Mouse (Mus musculus): ENCODE results near the gene Ell2. TPM values are rescaled to one million over a fixed set of nuclear protein-coding genes. Genes with fewer than 3 reads are reported as not detected.

Gene Ell2
- polyA plus RNA-seq, 2 experiments = 30.5 to 41.2 TPM

DNA sequence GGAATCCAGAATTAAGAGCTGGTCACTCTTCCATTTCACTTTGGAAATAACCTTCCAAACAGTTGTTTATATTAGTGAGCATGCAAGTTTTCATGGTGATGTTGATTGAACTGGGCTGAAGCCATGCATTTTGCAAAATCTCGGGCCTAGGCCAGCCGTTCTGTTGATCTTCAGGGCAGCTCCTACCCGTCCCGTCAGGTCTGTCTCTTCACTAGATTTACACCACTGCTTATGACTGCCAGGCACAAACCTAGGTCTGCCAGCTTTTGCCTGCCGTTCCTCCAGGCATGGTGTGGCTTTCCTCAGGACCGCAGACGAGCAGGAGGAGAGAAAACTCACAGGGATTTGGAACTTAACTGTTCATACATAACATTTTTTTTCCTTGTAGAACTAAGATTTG lies 31.4 kb downstream of the Ell2 start:
- no peaks in the 10 kb centered on the region for H3K9me3 ChIP-seq (ENCODE audit: control insufficient read depth, low read length)
- H3K27me3 ChIP-seq (ENCODE audit: control insufficient read depth, insufficient read depth, low read length) = no peaks in the 10 kb centered on the region
- H3K27ac ChIP-seq = peak overlapping the region; percentile 86
- peaks cover 80 to 82% of the 10 kb centered on the region in 2 experiments for H3K4me1 ChIP-seq (replicated peaks; ENCODE audit: control insufficient read depth in 2 of 2, insufficient read depth in 2 of 2, low read length in 1 of 2)
- no peak for DNase-seq (ENCODE audit: low read depth in 3 of 3, low spot score in 3 of 3)
- H3K9ac ChIP-seq (replicated peaks) = peak overlapping the region; percentile 59
- TF ChIP-seq EP300 (IDR thresholded peaks at IDR 0.05; ENCODE audit: low read depth) (no peak), CTCF (IDR thresholded peaks at IDR 0.05; ENCODE audit: low read depth) (no peak)
- 72% methylated on average over 7 of the region's 7 CpGs for WGBS (ENCODE audit: insufficient replicate concordance)
- H3K36me3 ChIP-seq (replicated peaks; ENCODE audit: control insufficient read depth, insufficient read depth, low read depth) = peaks cover 8% of the 10 kb centered on the region
- no peak overlapping the region for H3K4me3 ChIP-seq (ENCODE audit: insufficient read depth in 1 of 2, low read depth in 2 of 2, low read length in 2 of 2)
- H3K4me2 ChIP-seq (ENCODE audit: low read depth) = peak overlapping the region; percentile 65
- no peak for ATAC-seq (ENCODE audit: insufficient read depth)

DNA sequence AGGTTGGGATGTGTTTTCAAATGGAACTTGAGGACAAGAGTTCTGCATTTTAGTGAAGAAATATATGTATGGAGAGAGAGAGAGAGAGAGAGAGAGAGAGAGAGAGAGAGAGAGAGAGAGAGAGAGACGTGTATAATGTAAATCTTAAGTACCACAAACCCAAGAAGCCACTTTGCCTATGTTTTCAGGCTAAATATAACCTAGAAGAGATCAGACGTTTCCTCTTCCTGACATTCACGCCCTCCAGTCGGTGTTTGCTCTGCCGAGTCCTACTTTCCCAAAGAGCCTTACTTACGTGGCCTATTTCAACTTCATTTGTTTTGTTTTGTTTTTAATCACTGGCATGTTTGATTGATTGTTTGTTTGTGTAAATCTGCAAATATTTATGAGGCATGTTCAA lies 32.0 kb downstream of the Ell2 start:
- WGBS (ENCODE audit: insufficient replicate concordance) = 7% methylated on average over 6 of the region's 6 CpGs
- H3K9me3 ChIP-seq (ENCODE audit: control insufficient read depth, low read length) = no peaks in the 10 kb centered on the region
- H3K4me2 ChIP-seq (ENCODE audit: low read depth) = peak overlapping the region; percentile 65
- H3K36me3 ChIP-seq (replicated peaks; ENCODE audit: control insufficient read depth, insufficient read depth, low read depth) = peaks cover 8% of the 10 kb centered on the region
- peak overlapping the region; percentile 59 for H3K9ac ChIP-seq (replicated peaks)
- H3K4me3 ChIP-seq (ENCODE audit: insufficient read depth in 1 of 2, low read depth in 2 of 2, low read length in 2 of 2) = peak overlapping the region in 1 of 2 experiments; percentile 12; a peak in 2 of 4 replicates
- peak overlapping the region; percentile 86 for H3K27ac ChIP-seq
- ATAC-seq (ENCODE audit: insufficient read depth) (no peak), DNase-seq (ENCODE audit: low read depth in 3 of 3, low spot score in 3 of 3) (no peak)
- H3K4me1 ChIP-seq (replicated peaks; ENCODE audit: control insufficient read depth in 2 of 2, insufficient read depth in 2 of 2, low read length in 1 of 2) = peaks cover 79 to 82% of the 10 kb centered on the region in 2 experiments
- no peak for TF ChIP-seq EP300 (IDR thresholded peaks at IDR 0.05; ENCODE audit: low read depth)
- no peak for TF ChIP-seq CTCF (IDR thresholded peaks at IDR 0.05; ENCODE audit: low read depth)
- no peaks in the 10 kb centered on the region for H3K27me3 ChIP-seq (ENCODE audit: control insufficient read depth, insufficient read depth, low read length)

DNA sequence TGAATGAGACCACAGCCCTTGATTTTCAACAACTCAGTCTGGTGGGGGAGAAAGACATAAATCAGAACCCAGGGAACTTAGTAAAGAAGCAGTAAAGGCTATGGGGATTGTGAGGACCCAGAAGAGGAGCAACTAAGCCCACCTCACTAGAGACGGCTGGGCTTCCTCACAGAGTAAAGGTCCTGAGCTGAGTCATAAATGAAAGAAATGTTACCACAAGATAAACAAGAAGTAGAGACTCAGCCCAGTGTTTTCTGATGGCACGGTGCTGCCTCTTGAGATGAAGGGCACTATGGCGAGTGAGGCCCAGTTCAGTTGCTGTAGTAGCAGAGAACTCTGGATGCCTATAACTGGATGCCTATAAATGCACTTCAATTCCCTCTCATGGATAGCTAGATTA lies 32.4 kb downstream of the Ell2 start:
- Histone ChIP-seq H3K9ac (replicated peaks) (peak overlapping the region; percentile 59), H3K36me3 (replicated peaks; ENCODE audit: control insufficient read depth, insufficient read depth, low read depth) (peaks cover 8% of the 10 kb centered on the region), H3K4me1 (replicated peaks; ENCODE audit: control insufficient read depth in 2 of 2, insufficient read depth in 2 of 2, low read length in 1 of 2) (peaks cover 80 to 85% of the 10 kb centered on the region in 2 experiments), H3K4me3 (ENCODE audit: insufficient read depth in 1 of 2, low read depth in 2 of 2, low read length in 2 of 2) (peak overlapping the region in 1 of 2 experiments; percentile 12; a peak in 2 of 4 replicates), H3K27ac (peak overlapping the region; percentile 86), H3K27me3 (ENCODE audit: control insufficient read depth, insufficient read depth, low read length) (no peaks in the 10 kb centered on the region), H3K4me2 (ENCODE audit: low read depth) (peak overlapping the region; percentile 65), H3K9me3 (ENCODE audit: control insufficient read depth, low read length) (no peaks in the 10 kb centered on the region)
- DNase-seq (ENCODE audit: low read depth in 3 of 3, low spot score in 3 of 3) (no peak), ATAC-seq (ENCODE audit: insufficient read depth) (peak; percentile 81)
- TF ChIP-seq EP300 (IDR thresholded peaks at IDR 0.05; ENCODE audit: low read depth) = peak; percentile 62; the same call in 1 of the 2 replicates
- 0 out of 2 replicates have a peak, but pooled peaks have one; percentile 3 for TF ChIP-seq CTCF (IDR thresholded peaks at IDR 0.05; ENCODE audit: low read depth)
- WGBS (ENCODE audit: insufficient replicate concordance) = 13% methylated on average over 3 of the region's 3 CpGs

DNA sequence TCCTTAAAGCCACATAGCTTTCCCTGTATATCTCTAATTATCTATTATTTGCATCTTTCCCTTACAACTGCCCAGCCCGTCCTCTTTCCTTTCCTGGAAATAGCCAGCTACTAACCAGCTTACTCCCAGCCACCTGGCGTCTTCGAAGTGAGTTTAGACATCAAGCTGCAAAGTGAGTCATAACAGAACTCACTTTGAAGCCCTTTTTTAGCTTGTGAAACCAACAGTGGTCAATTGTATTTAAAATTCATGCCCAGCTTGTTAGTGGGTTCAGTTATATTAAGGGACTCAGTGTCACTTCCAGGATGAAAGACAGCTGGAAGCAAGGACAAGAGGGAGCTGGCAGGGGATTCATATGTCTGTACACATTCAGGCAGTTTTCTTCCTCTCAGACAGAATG lies 33.5 kb downstream of the Ell2 start:
- DNase-seq (ENCODE audit: low read depth in 3 of 3, low spot score in 3 of 3) = no peak
- peak overlapping the region; percentile 41 for H3K9ac ChIP-seq (replicated peaks)
- H3K36me3 ChIP-seq (replicated peaks; ENCODE audit: control insufficient read depth, insufficient read depth, low read depth) = peaks cover 8% of the 10 kb centered on the region
- H3K4me3 ChIP-seq (ENCODE audit: insufficient read depth in 1 of 2, low read depth in 2 of 2, low read length in 2 of 2) = no peak overlapping the region
- H3K4me2 ChIP-seq (ENCODE audit: low read depth) = peak overlapping the region; percentile 65
- 32% methylated on average over 3 of the region's 3 CpGs for WGBS (ENCODE audit: insufficient replicate concordance)
- no peaks in the 10 kb centered on the region for H3K27me3 ChIP-seq (ENCODE audit: control insufficient read depth, insufficient read depth, low read length)
- H3K27ac ChIP-seq = peak overlapping the region; percentile 86
- no peak for ATAC-seq (ENCODE audit: insufficient read depth)
- no peak for TF ChIP-seq EP300 (IDR thresholded peaks at IDR 0.05; ENCODE audit: low read depth)
- TF ChIP-seq CTCF (IDR thresholded peaks at IDR 0.05; ENCODE audit: low read depth) = no peak
- peaks cover 80 to 87% of the 10 kb centered on the region in 2 experiments for H3K4me1 ChIP-seq (replicated peaks; ENCODE audit: control insufficient read depth in 2 of 2, insufficient read depth in 2 of 2, low read length in 1 of 2)
- no peaks in the 10 kb centered on the region for H3K9me3 ChIP-seq (ENCODE audit: control insufficient read depth, low read length)

DNA sequence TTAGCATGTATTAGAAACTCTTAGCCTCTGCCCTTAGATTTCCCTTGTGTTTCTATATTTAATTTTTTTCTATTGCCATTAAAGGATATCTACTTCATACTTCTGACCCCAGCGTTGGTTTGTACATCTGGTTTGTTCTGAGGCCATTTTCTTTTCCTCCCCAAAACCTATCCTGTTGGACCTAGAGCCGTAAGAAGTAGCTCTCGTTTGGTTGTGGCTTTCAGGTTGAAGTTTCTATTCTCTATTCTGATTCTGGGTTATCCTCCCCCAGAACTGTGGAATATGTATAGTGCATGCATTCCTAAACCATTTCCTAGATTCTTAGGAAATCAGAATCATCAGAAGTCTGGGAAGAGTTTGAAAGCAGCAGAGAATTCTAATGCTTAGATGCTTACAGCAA lies 34.6 kb downstream of the Ell2 start:
- Histone ChIP-seq H3K27ac (peak overlapping the region; percentile 86), H3K4me2 (ENCODE audit: low read depth) (peak overlapping the region; percentile 65), H3K4me1 (replicated peaks; ENCODE audit: control insufficient read depth in 2 of 2, insufficient read depth in 2 of 2, low read length in 1 of 2) (peaks cover 81 to 89% of the 10 kb centered on the region in 2 experiments), H3K9me3 (ENCODE audit: control insufficient read depth, low read length) (no peaks in the 10 kb centered on the region), H3K9ac (replicated peaks) (peak overlapping the region; percentile 50), H3K36me3 (replicated peaks; ENCODE audit: control insufficient read depth, insufficient read depth, low read depth) (peaks cover 9% of the 10 kb centered on the region), H3K4me3 (ENCODE audit: insufficient read depth in 1 of 2, low read depth in 2 of 2, low read length in 2 of 2) (no peak overlapping the region), H3K27me3 (ENCODE audit: control insufficient read depth, insufficient read depth, low read length) (no peaks in the 10 kb centered on the region)
- WGBS (ENCODE audit: insufficient replicate concordance) = 66% methylated on average over 3 of the region's 3 CpGs
- TF ChIP-seq CTCF (IDR thresholded peaks at IDR 0.05; ENCODE audit: low read depth) (no peak), EP300 (IDR thresholded peaks at IDR 0.05; ENCODE audit: low read depth) (no peak)
- ATAC-seq (ENCODE audit: insufficient read depth) (no peak), DNase-seq (ENCODE audit: low read depth in 3 of 3, low spot score in 3 of 3) (no peak)
